ENCODE assay signal across 8 mouse cellular contexts in the genomic region with DNA sequence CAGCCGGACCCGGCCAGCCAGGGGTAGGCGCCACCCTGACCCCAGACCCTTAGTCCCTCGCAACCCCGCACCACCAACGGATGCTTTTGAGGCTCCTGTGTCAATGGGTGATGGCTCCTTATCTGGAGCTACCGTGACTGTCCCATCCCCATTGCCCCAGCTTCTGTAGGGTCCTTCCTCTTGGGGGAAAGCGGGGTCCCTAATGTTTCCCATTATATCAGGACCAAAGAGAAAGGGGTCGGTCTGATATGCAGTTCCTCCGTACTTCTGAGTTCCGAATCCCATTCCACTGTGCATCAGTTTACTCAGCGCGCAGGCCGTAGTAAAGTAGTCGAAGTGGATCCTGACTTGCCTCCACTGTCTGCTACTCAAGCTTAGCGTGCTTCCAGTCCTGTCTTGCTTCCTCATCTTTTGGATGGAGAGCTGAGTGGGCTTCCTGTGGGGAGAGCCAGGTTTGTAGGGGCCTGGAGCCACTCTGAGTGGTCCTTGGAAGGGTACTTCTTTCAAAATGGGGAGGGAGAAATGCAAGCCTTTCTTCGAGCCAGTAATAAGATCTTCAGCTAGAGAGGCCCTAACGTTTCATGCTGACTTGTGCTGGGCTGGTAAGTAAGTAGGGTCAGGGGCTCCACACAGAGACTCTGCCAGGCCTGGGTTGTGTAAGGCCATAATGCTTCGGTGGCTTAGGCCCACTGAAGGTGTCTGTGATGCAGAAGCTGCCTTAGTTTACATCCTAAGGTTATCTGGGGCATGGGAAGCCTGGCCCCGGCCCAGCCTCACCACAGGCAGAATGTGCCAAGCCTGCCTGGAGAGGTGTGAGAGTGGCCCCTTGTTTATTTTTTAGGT.
A peak's percentile ranks its signal among the peaks of the same experiment; 100 is the strongest.
DNase-seq lines count a peak whose midpoint lies in the region; ATAC-seq lines count a peak whose summit lies in the region.

No protein-coding gene starts in this region.

- no peak for DNase-seq in heart, embryonic 10.5 days (ENCODE audit: low spot score)
- DNase-seq in heart, adult 8-10 months (ENCODE audit: low spot score): no peak
- no peak for DNase-seq in spleen, postnatal 14 days (ENCODE audit: low spot score in 2 of 2)
- DNase-seq in adrenal gland, adult 18-20 months (ENCODE audit: low spot score in 2 of 2): no peak
- no peak for DNase-seq in spleen, postnatal 4 days (ENCODE audit: low spot score in 2 of 2)

- H3K4me1 ChIP-seq in heart, embryonic 10.5 days: peaks cover 98% of the 10 kb centered on the region
- H3K4me1 ChIP-seq in brown adipose tissue, adult 24 weeks (ENCODE audit: control insufficient read depth, insufficient read depth, insufficient read length, low read length): peaks cover 22% of the 10 kb centered on the region

- no peaks in the 10 kb centered on the region for H3K27me3 ChIP-seq in heart, embryonic 10.5 days (ENCODE audit: insufficient read depth, poor library complexity, severe bottlenecking)

- H3K36me3 ChIP-seq in heart, embryonic 10.5 days: peaks cover 11% of the 10 kb centered on the region; the same call in 1 of the 2 replicates

- 3% methylated on average over 20 of the region's 20 CpGs for WGBS in heart, embryonic 10.5 days

- no peaks in the 10 kb centered on the region for H3K9me3 ChIP-seq in heart, embryonic 10.5 days

- ATAC-seq in granulocyte monocyte progenitor cell, adult 5-6 weeks (replicated peaks; ENCODE audit: poor library complexity, severe bottlenecking): 0 out of 2 replicates have a peak, but pooled peaks have one; percentile 2
- 0 out of 2 replicates have a peak, but pooled peaks have one; percentile 1 for ATAC-seq in megakaryocyte progenitor cell, adult 5-6 weeks (replicated peaks; ENCODE audit: poor library complexity)

- H3K27ac ChIP-seq in heart, embryonic 10.5 days: peak overlapping the region; percentile 94
- H3K27ac ChIP-seq in brown adipose tissue, adult 24 weeks (replicated peaks; ENCODE audit: low read depth, low read length): peak overlapping the region; percentile 84

- H3K4me3 ChIP-seq in heart, embryonic 10.5 days: peak overlapping the region; percentile 74
- peak overlapping the region; percentile 82 for H3K4me3 ChIP-seq in brown adipose tissue, adult 24 weeks (ENCODE audit: insufficient read depth, low read depth, low read length)
